Mouse (Mus musculus): ENCODE measurements around the gene Dhx33. TPM values are rescaled to one million over a fixed set of nuclear protein-coding genes. Genes with fewer than 3 reads are reported as not detected.

The Dhx33 gene
- 7.1 and 13.8 TPM in 2 replicates for polyA plus RNA-seq (2012; rRNA removed; ENCODE audit: low replicate concordance)

GRCm38 (mm10) chr11:71004316-71004773 is at the start of gene Dhx33:
TSS of gene Dhx33 (minus strand) at chr11:71004437.

DNA sequence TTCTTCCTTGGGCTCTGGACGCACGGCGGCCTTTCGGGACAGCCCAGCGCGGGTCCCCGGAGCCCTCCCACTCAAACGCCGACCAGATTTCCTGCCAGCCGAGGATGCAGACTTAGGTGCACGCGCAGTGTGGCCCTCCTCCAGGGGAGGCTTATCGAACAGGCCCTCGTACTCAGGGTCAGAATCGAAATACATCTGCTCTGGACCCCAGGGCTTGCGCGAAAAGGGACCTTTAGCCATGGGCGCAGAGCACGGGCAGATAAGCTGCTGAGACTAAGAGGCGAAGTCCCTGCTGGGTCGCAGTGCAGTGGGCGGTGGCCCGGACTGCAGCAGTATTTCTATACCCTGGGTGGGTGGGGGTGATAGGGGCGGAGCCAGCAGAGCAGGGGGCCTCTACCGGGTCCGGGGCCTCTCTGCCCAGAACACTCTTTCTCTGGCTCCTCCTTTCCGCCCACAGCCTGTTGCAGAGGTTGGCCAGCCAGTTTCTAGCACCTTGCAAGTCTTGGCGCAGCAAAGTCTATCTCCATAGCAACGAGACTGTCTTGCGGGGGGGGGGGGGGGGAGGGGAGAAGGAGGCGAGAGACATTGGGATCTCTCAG is 29.0 kb upstream of the Dhx33 start, which contains the start of gene 6330403K07Rik:
TSS of gene 6330403K07Rik (minus strand) at position 351 of the 599 bp plus-strand sequence.

DNA sequence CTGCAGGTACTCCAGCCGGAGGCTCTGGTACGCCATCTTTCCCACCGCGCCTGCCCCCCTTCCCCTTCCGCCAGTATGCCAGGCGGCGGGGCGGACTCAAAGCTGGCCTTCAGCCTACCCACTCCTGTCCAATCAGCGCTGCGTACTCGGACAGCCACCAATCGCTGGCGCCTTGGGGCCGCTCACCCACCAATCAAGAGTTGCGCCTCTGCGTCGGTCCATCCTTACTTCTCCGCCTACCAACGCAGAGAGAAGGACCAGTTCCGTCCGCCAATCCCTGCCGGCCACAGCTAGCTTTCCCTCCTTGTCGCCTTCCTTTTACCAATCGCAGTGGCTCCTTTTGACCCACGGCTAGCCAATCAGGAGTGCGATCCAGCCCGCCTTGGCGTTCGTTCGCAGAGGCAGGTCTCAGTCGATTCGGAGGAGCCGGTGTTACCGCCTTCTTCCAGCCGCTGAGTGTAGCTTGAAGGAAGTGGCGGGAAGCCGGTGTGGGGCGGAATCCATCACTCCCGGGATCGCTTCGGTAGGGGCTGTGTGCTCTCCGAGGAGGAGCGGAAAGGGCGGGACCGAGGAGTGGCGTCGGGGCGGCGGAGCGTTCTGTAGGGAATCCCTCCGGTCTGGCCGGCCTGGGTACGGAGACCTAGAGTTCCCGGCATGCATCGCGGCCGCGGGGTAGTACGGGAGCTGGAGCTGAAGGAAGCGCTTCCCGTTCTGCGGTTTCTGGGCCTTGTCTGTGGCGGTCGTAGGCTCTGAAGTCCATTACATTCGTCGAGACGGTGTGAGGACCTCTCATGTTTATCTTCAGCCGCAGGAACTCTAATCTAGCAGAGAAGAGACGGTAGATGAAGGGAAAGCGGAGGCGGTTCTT is 15.2 kb upstream of the Dhx33 start, which contains the start of the genes Mis12 and Derl2:
TSS of gene Mis12 (plus strand) at position 411 of the 868 bp plus-strand sequence.
TSS of gene Derl2 (minus strand) at position 641 of the 868 bp plus-strand sequence.

GRCm38 (mm10) chr11:70982557-70983228 is 21.5 kb downstream of the Dhx33 start, which contains the start of gene C1qbp:
TSS of gene C1qbp (minus strand) at chr11:70983026.

DNA sequence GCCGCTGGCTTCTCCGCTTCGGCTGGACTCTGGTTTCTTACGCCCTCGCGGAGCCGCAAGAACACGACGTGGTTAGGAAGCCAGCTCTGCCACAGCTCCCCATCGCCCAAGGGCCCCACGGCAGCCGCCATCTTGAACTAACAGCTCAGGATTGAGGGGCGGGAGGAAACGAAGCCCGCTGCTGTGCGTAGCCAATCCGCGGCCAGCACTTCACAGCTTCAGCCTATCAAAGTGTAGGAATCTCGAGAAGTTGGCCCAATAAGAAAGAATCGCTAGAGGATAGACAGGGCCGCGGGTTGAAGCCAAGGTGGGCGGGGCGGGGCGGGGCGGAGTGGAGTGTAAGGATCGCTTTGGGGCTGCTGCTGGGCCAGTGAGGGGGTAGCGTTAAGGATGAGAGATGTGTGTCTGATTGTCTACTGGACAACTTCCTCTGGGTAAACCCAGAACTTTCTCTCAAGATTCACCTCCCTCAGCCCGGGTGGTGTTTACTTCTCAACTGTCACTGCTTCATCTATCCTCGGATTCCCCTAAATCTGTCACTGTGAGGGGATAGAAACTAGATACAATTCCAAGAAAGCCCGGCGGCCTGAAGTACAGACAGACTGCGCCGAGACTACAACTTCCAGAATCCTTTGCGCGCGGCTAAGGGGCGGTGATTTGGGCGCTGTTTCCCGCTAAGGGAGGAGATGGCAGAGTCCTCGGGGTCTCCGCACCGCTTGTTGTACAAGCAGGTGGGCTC is 34.2 kb downstream of the Dhx33 start, which contains the start of the genes Nup88 and Rpain:
TSS of gene Nup88 (minus strand) at position 153 of the 739 bp plus-strand sequence.
TSS of gene Rpain (plus strand) at position 393 of the 739 bp plus-strand sequence.

Other genes with a start within 250 kb of the Dhx33 start
- gene Zfp3, start 240.2 kb downstream of the Dhx33 start, polyA plus RNA-seq (2012; rRNA removed; ENCODE audit: low replicate concordance): 0.83 and 1.2 TPM in 2 replicates
- 0.18 and 0.90 TPM in 2 replicates for gene Scimp, start 191.9 kb downstream of the Dhx33 start, polyA plus RNA-seq (2012; rRNA removed; ENCODE audit: low replicate concordance)
- gene Rabep1, start 159.7 kb downstream of the Dhx33 start, polyA plus RNA-seq (2012; rRNA removed; ENCODE audit: low replicate concordance): 1.6 and 1.9 TPM in 2 replicates
- 6.3 and 12.4 TPM in 2 replicates for gene Nup88, start 34.5 kb downstream of the Dhx33 start, polyA plus RNA-seq (2012; rRNA removed; ENCODE audit: low replicate concordance)
- 8.0 and 10.7 TPM in 2 replicates for gene Rpain, start 34.2 kb downstream of the Dhx33 start, polyA plus RNA-seq (2012; rRNA removed; ENCODE audit: low replicate concordance)
- gene C1qbp, start 21.4 kb downstream of the Dhx33 start, polyA plus RNA-seq (2012; rRNA removed; ENCODE audit: low replicate concordance): 333 and 408 TPM in 2 replicates
- 0.32 and 0.46 TPM in 2 replicates for gene Mis12, start 15.2 kb upstream of the Dhx33 start, polyA plus RNA-seq (2012; rRNA removed; ENCODE audit: low replicate concordance)
- gene Derl2, start 15.4 kb upstream of the Dhx33 start, polyA plus RNA-seq (2012; rRNA removed; ENCODE audit: low replicate concordance): 6.4 and 8.4 TPM in 2 replicates
- gene 6330403K07Rik, start 29.1 kb upstream of the Dhx33 start, polyA plus RNA-seq (2012; rRNA removed; ENCODE audit: low replicate concordance): 0.90 and 0.91 TPM in 2 replicates
- gene Nlrp1a, start 140.3 kb upstream of the Dhx33 start, polyA plus RNA-seq (2012; rRNA removed; ENCODE audit: low replicate concordance): 0.11 TPM in 1 of 2 replicates, not detected in the other
- 0.05 and 0.41 TPM in 2 replicates for gene Nlrp1b, start 226.3 kb upstream of the Dhx33 start, polyA plus RNA-seq (2012; rRNA removed; ENCODE audit: low replicate concordance)